Mouse (Mus musculus) G1E-ER4 (cell line): Measurements from ENCODE around the gene Ddi2. TPM values are rescaled to one million over a fixed set of nuclear protein-coding genes. Genes with fewer than 3 reads are reported as not detected.

ENCODE experiments used
- GATA1 ChIP-seq: IDR thresholded peaks from one replicate; pipeline ENCODE4 v1.8.0; 2012; ENCODE audit warnings: low read length, inconsistent platforms
- polyA plus RNA-seq: library from polyadenylated mRNA; stranded (reverse); fragments of >175 nt; gene quantifications from 2 replicates; pipeline ENCODE4 v1.2.3, GENCODE M21; 2012

Ddi2 gene
- polyA plus RNA-seq, 1 experiment, result 10.5 TPM

DNA sequence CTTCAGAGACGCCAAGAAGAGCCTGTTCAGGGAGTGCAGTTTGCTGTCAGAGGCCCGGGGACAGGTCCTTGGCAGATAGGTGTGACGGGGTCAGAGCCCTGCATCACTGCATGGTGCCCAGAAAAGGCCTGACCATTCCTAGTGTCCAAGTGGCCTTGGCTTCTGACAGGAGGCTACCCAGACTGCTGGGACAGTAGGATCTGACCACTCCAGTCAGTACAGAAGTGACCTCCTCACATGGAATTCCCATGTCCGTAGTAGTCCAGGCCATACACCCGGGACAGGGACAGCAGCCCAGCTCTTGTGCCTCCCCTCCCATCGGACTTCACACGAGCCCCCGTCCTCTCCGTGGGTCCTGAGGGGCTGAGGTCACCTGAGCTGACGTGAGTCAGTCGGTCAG is 93.2 kb downstream of the Ddi2 start:
- TF ChIP-seq GATA1, result no peak

- TF ChIP-seq GATA1, result no peak
These were observed 94.6 kb downstream of the Ddi2 start for GRCm38 (mm10) chr4:141628661-141629060.

Other genes with a start within 250 kb of the Ddi2 start
- 124 and 156 TPM in 2 replicates for gene Spen, start 184.8 kb downstream of the Ddi2 start, polyA plus RNA-seq
- not detected in 2 replicates for gene Fblim1, start 117.3 kb downstream of the Ddi2 start, polyA plus RNA-seq
- not detected in 2 replicates for gene Tmem82, start 104.8 kb downstream of the Ddi2 start, polyA plus RNA-seq
- gene Slc25a34, start 99.6 kb downstream of the Ddi2 start, polyA plus RNA-seq, result not detected in 2 replicates
- gene Plekhm2, start 58.5 kb downstream of the Ddi2 start, polyA plus RNA-seq, result 19.5 and 20.7 TPM in 2 replicates
- gene Rsc1a1, start 37.8 kb downstream of the Ddi2 start, polyA plus RNA-seq, result 3.3 TPM in 1 of 2 replicates, not detected in the other
- 0.10 and 0.19 TPM in 2 replicates for gene Agmat, start 23.3 kb upstream of the Ddi2 start, polyA plus RNA-seq
- 3.0 and 3.2 TPM in 2 replicates for gene Dnajc16, start 67.5 kb upstream of the Ddi2 start, polyA plus RNA-seq
- 19.5 and 22.3 TPM in 2 replicates for gene Casp9, start 70.2 kb upstream of the Ddi2 start, polyA plus RNA-seq
- gene Cela2a, start 102.7 kb upstream of the Ddi2 start, polyA plus RNA-seq, result not detected in 2 replicates
- gene Ctrc, start 122.9 kb upstream of the Ddi2 start, polyA plus RNA-seq, result not detected in 2 replicates
- gene Efhd2, start 151.5 kb upstream of the Ddi2 start, polyA plus RNA-seq, result 70.4 and 72.2 TPM in 2 replicates